Mouse (Mus musculus): ENCODE measurements around the gene Dennd1a.

DNA sequence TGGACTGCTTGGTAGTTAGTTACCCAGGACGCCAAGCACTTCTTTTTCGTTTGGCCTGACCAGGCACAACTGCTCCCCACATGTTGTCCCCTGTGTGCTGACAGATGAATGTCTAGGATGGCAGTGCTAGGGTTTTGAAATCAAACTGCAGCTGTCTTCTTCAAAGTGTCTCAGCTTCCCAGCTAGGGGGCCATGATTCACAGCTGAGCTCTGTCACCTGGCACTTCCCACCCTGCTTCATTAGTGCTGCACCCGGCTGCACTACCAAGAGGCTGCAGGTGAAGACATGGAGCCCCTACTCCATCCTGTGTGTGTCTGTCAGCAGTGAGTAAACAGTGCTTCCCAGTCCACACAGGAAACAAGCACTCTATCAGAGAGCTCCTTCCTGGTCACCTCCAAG is 234.8 kb downstream of the Dennd1a start:
- TF ChIP-seq CTCF (IDR thresholded peaks at IDR 0.05; ENCODE audit: extremely low read depth, insufficient read depth, insufficient read length, insufficient replicate concordance) = no peak
- TF ChIP-seq POLR2A (IDR thresholded peaks at IDR 0.05; ENCODE audit: low read depth, low read length) = no peak

Data from spleen, adult 2 months (tissue).